Mouse (Mus musculus): ENCODE measurements at regions not wholly inside any gene's neighbourhood (a gene's known extent, or its start where the extent isn't known, plus 50 kb on each side); places are given as distances from the start of the nearest gene placed in this dataset.

- no peak for DNase-seq (ENCODE audit: low read depth)
Measured at GRCm38 (mm10) chr12:92509494-92509893, 660.5 kb upstream of the Sel1l start.

DNA sequence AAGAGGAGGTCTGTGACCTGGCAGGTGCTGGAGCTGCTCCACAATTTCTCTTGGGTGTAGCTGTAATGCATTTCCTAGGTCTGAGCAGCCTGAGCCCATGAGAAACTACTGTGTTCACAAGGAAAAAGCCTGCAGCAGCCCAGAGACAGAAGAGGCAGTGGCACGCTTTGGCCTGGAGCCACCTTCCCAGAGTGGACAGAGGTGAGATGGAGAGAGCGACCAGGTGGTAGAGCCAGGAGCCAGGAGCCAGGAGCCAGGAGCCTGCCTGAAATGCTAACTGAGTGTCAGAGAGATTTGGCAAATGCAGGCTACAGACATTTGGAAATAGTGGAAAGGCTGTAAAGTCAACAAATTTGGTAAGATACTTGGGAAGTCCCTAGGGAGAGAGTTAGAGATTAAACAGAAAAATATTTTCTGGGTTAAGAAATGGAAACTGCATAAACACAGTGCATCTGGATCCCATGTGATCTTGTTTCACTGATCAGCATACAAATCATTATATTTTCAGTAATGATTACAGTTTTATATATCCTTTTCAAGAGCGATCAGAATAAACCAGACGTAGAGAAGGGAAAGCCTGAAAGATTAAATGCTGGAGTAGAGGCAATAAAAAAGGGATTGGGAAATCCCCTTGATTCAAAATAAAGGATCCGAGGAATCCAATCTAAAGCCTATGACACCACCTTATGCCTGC lies 660.0 kb upstream of the Sel1l start:
- no peak for DNase-seq (ENCODE audit: low read depth)

DNA sequence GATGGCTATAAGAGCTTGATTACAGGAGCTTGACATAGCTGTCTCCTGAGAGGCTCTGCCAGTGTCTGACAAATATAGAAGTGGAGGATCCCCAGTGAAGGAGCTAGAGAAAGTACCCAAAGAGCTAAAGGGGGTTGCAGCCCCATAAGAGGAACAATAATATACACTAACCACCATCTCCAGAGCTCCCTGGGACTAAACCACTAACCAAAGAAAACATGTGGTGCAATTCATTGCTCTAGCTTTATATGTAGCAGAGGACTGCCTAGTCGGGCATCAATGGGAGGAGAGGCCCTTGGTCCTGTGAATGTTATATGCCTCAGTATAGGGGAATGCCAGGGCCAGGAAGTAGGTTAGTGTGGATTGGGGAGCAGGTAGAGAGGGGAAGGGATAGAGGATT lies 635.0 kb upstream of the Sel1l start:
- DNase-seq (ENCODE audit: low read depth): no peak

- DNase-seq (ENCODE audit: low read depth): no peak
Measured at GRCm38 (mm10) chr12:92474293-92475062, 625.5 kb upstream of the Sel1l start.

GRCm38 (mm10) chr12:92451110-92451818 lies 602.3 kb upstream of the Sel1l start:
- no peak for DNase-seq (ENCODE audit: low read depth)

DNA sequence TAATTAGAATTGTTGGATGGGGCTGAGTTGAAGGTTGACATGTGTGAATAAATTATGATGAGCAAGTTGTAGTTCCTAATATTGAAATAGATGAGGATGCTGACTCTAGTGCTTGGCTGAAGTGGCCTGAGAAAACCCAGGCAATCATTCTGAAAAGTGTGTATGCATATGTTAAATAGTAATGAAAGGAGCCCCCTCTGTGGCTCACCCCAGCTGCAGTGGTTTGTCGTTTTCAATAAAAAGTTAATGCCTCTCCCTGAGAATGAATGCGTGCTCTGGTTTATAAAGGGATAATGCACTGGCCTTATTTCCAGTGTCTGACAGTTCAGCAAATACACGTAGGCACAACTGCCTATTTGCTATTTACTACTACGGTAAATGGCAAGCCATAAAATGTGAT lies 569.5 kb upstream of the Sel1l start:
- DNase-seq (ENCODE audit: low read depth): no peak

GRCm38 (mm10) chr12:92405506-92405905 lies 556.5 kb upstream of the Sel1l start:
- peak; percentile 3 for DNase-seq (ENCODE audit: low read depth)

- no peak for DNase-seq (ENCODE audit: low read depth)
Measured at GRCm38 (mm10) chr12:92400987-92401386, 552.0 kb upstream of the Sel1l start.

- DNase-seq (ENCODE audit: low read depth): no peak
Measured at GRCm38 (mm10) chr12:92386195-92386594, 537.2 kb upstream of the Sel1l start.

GRCm38 (mm10) chr12:92384266-92384937 lies 535.4 kb upstream of the Sel1l start:
- DNase-seq (ENCODE audit: low read depth): no peak

GRCm38 (mm10) chr12:92379130-92379529 lies 530.2 kb upstream of the Sel1l start:
- DNase-seq (ENCODE audit: low read depth): peak; percentile 4

DNA sequence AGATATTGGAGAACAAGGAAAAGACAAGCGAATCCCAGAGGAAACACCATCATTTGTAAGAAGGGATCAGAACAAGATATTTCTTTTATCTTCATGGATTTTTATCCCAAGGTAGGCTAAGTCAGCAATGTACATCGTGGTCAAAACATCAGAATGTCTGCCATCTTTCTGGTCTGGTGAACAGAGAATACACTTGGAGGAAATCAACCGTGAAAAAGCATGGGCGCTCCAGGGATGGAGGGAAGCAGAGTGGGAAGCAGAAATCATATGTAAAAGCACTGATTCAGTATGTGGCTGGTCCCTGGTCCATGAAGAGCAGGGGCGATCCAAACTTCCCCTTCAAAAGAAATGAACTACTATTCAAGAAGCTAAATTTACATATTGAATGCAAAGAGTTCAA lies 517.0 kb upstream of the Sel1l start:
- no peak for DNase-seq (ENCODE audit: low read depth)

DNA sequence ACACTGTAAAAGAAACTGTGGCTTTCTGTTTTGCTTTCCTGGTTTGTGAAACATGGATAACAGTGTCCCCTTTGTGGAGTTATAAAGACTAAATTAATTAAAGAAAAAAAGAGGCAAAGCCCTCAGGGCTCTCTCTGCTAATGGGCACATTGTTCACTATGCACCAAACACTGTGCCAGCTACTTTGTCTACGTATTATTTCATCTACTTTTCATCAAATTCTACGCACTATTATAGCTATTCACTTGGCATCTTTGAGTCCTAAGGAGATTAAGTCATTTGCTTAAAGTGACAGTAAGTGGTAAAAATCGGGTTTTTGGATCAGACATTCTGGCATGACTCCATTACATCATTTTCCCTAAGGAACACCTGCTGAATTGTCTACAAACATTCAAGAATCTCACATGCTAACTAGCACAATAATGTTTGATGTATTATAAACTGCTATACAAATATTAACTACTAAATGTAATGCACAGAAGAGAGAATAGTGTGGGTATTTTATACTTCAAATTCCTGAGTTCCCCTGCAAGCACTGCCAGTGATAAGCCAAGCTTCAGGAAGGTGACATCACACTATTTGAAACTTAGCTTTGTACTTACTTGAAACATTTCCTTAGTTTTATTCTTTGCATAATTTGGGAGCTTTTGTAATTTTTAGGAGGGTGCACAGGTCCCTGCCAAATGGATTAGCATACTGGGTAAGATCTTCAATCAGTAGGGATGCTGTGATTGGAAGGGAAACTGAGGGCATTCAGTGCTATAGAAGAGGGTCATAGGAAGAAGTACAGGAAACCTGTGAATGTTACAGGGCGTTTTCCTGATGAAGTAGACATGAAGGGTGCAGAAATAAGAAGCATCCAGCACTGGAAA lies 504.7 kb upstream of the Sel1l start:
- no peak for DNase-seq (ENCODE audit: low read depth)

GRCm38 (mm10) chr12:92318241-92318640 lies 469.3 kb upstream of the Sel1l start:
- DNase-seq (ENCODE audit: low read depth): no peak

DNA sequence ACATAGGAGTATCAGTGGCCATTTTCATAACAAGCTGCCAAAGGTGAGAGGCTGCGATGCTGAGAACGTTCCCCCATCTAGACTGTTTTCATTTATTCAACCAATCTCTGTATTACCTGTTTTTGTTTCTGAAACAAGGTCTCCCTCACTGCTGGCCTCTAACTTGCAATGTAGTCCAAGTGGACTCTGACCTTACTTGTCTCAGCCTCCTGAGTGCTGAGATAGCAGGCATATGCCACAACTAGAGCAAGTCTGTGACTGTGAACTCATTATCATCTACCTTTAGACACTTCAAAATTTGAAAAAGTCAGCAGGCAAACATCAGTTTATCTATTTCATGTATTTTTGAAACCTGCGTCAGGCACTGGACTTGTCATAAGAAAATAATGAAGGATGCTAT lies 468.7 kb upstream of the Sel1l start:
- no peak for DNase-seq (ENCODE audit: low read depth)

DNA sequence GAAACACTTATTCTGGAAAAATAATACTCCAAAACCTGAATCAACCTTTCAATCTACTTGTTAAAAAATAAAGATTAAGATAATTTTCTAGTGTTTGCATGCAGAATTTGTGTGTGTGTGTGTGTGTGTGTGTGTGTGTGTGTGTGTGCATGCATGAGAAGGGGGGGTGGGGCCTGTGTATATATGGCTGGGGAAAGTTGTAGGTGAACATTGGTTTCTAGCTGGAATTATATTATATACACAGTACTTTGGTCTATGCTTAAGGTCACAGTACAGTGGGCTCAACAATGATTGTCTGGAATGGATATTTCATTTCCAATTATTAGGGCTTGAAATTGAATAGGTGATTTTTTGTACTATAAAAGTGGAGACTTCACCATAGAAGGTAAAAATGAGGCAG lies 467.3 kb upstream of the Sel1l start:
- no peak for DNase-seq (ENCODE audit: low read depth)

DNA sequence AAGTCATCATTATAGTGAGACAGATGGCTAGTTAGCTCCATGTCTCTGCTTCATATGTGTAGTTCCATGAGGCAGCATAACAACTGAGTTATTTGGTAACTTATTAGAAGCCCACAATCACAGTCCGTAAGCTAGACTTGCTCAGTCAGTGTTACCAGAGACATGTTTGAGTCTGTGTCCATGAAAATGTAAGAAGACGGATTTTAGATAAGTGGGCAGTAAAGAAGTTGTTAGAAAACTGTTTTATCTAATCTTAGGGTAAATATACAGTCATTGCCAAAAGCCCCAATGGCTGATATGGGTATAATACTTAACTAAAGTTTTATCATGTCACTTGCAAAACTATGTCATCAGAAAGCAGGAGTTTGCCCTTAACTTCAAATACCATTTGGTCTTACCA lies 466.9 kb upstream of the Sel1l start:
- no peak for DNase-seq (ENCODE audit: low read depth)

DNA sequence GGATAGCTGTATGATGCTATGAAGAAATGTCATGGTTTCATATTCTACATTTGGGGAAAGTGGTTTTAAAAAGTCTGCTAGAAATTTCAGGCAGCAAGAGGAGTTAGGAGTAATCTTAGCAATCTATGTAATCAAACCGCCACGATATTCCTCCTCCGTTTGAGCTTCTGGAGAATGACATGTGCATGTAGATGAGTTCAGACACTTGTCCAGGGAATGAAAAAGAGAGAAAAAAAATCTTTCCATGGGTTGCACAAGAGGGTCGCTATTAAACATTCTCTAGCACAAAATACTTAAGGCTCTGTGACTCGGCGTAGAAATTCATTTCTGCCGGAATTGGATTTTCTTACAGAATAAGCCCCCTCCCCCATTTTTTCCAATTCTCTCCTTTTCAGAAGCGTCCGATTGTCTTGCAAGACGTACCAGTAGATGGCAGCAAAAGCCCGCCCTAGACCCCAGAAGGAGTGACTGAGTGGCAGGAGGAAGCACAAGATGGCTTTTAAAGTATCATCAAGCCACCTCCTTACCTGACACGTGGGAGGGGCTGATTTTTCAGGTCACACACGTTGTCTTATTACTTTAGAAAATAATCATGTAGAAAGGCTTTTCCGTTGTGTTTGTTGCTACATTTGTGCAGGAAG lies 454.1 kb upstream of the Sel1l start:
- peak; percentile 71 for DNase-seq (ENCODE audit: low read depth)

- DNase-seq (ENCODE audit: low read depth): no peak
Measured at GRCm38 (mm10) chr12:92294887-92295286, 445.9 kb upstream of the Sel1l start.

DNA sequence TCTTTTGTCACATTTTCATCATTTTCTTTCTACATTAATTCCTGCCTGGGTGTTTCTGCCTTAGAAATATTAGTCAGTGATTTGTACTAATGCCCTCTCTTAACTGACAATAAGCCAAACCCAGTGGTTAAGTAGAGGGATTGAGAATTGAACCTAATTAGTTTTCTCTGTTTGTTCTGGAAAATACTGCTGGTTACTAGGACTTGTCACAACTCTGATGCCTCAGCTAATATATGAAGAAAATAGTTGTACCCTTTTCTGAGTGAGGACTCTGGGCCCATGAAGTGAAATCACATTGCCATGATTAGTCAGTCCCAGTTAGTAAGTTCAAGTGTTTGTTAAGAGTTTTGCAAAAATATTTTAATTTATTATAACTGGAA lies 444.4 kb upstream of the Sel1l start:
- no peak for DNase-seq (ENCODE audit: low read depth)
